Mouse (Mus musculus): ENCODE data around the gene 2010111I01Rik.

GRCm38 (mm10) chr13:63096764-63097163 is 132.1 kb downstream of the 2010111I01Rik start:
- TF ChIP-seq EP300 (IDR thresholded peaks at IDR 0.05; ENCODE audit: low read depth), result no peak
- no peak for TF ChIP-seq CTCF (IDR thresholded peaks at IDR 0.05; ENCODE audit: low read depth)

All from liver, embryonic 14.5 days (tissue).